Mouse (Mus musculus): ENCODE data around the gene Ift46.
"Not testable (repeated sequence)": the region's sequence is repeated elsewhere in the genome, so short reads cannot be mapped to it uniquely, and the experiment has no call there.

Ift46 gene

GRCm38 (mm10) chr9:44735886-44736285 lies 31.8 kb upstream of the Ift46 start:
- no peak for DNase-seq (ENCODE audit: low read depth)

GRCm38 (mm10) chr9:44736301-44736700 lies 31.4 kb upstream of the Ift46 start:
- DNase-seq (ENCODE audit: low read depth), result no peak

DNA sequence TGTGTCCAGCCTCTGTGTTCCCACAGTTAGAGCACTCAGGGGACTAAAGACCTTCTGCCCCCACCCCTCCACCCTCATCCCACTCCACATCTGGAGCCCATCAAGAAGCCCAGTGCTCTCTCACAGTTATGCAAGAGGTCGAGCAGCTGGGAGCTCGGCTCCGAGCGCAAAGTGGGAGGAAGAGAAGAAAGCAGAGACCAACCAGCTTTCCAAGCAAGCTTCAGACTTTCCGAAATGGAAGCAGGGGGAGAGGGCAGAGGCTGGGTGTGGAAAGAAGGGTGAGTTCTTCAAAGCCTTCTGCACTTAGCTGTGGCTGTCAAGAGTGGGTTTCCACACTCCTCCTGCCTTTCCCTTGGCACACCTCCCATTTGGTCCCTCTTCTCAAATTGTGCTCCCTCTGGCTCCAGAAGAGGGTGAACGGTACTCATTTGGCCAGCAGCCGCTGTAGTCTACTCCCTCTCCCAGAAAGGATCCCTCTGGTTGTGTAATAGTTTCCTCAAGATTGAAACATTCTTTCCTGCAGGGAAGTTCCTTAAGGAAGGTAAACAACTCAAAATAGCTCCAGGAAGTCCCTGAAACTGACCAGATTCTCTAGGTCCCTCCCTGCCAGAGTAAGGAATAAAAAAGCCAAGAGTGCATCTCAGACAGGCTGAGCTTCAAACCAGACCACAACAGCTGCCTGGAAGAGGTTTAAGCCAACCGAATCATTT lies 30.3 kb upstream of the Ift46 start:
- DNase-seq (ENCODE audit: low read depth), result peak; percentile 77

GRCm38 (mm10) chr9:44740663-44741192 lies 27.0 kb upstream of the Ift46 start:
- DNase-seq (ENCODE audit: low read depth), result no peak

- no peak for DNase-seq (ENCODE audit: low read depth)
Measured at GRCm38 (mm10) chr9:44745371-44745770, 22.3 kb upstream of the Ift46 start.

GRCm38 (mm10) chr9:44746666-44747065 lies 21.0 kb upstream of the Ift46 start:
- DNase-seq (ENCODE audit: low read depth), result no peak

DNA sequence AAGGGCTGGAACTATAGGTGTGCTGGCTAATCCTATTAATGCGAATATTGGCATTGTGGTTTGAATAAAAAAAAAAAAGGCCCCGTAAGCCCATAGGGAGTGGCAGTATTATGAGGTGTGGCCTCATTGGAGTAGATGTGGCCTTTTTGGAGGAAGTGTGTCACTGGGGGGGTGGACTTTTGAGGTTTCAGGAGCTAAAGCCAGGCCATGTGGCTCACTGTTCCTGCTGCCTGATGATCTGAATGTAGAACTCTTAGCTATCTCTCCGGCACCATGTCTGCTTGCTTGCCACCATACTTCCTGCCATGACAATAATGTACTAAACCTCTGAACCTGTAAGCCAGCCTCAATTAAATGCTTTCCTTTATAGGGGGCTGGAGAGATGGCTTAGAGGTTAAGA lies 20.4 kb upstream of the Ift46 start:
- no peak for DNase-seq (ENCODE audit: low read depth)

DNA sequence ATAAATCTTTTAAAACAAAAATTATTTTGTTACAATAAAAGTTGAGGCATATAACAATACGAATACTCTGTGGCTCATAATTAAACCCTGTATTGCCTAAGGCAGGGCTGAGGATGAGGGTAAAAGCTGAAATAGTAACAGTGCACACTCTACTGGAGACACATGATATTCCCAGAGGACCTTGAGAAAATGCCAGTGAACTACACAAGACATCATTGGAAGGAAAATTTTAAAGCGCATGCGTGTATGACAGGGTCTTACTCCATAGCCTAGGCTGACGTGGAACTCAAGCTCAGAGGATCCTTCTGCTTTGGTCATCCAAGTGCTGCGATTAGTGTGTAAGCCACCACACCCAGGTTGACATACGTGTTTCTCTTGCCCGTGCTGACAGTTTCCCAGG lies 19.2 kb upstream of the Ift46 start:
- peak; percentile 26 for DNase-seq (ENCODE audit: low read depth)

GRCm38 (mm10) chr9:44760873-44761272 lies 6.8 kb upstream of the Ift46 start:
- no peak for DNase-seq (ENCODE audit: low read depth)

DNA sequence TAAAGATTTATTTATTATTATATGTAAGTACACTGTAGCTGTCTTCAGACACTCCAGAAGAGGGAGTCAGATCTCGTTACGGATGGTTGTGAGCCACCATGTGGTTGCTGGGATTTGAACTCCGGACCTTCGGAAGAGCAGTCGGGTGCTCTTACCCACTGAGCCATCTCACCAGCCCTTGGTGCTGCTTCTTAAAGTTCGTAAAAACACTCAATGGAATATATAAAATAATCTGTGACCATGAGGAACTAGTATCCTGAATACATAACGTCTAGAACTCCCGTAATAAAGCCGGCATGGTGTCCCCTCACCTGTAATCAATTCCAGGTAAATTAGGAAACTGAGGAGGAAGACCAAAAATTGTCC lies 304 bp downstream of the Ift46 start:
- DNase-seq (ENCODE audit: low read depth), result not testable (repeated sequence)

DNA sequence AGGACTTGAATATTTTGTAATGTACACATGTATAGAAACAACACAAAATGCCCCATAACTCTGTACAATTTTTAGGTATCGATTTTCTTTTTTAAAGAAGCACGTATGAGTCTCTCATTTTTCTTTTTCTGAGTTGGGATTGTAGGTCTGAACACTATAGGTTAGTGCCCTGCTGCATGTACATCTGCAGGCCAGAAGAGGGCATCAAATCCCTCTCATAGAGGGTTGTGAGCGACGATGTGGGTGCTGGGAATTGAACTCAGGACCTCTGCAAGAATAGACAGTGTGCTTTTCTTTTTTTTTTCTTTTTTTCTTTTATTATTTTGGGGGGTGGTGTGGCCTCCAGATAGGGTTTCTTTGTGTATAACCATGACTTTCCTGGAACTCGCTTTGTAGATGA lies 3.7 kb downstream of the Ift46 start:
- no peak for DNase-seq (ENCODE audit: low read depth)

DNA sequence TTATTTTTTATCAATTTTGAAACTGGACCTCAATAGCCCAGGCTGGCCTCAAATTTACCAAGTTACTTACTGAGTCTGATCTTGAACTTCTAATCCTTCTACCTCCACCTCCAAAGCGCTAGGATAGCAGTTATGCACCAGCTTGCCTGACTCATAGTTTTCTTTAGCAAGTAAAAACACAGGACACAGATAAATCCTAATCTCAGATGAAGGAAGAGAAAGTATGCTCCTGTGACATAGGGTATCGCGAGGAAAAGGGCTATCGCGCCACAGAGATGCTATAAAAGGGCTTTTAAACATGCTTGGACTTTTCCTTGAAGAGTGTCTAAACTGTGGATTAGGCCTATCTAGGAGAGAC lies 4.7 kb downstream of the Ift46 start:
- no peak for DNase-seq (ENCODE audit: low read depth)

- peak; percentile 97 for DNase-seq (ENCODE audit: low read depth)
Measured at GRCm38 (mm10) chr9:44772750-44773651, 5.3 kb downstream of the Ift46 start.

- DNase-seq (ENCODE audit: low read depth), result peak; percentile 58
Measured at GRCm38 (mm10) chr9:44792842-44793241, 25.1 kb downstream of the Ift46 start.

GRCm38 (mm10) chr9:44798298-44798697 lies 30.6 kb downstream of the Ift46 start:
- no peak for DNase-seq (ENCODE audit: low read depth)

GRCm38 (mm10) chr9:44799102-44799957 lies 31.6 kb downstream of the Ift46 start, which contains the start of gene Tmem25:
TSS of gene Tmem25 (minus strand) at chr9:44799307.
- DNase-seq (ENCODE audit: low read depth), result no peak

DNA sequence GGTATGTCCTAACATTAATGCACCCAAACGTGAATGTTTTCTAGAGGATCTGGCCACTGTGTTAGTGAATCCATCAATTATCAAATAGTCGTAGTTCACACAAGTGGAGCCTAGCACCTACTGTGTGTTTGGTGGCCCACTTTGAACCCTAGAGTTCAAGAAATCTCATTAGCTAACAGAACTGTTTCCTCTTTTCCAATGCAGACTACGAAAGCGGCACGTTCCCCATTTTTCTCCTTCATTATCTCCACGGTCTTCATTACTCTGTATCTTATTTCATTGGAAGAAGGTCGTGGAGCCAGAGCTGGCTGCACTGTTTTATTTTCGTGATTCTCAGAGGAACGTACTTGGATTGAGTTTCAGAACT lies 32.2 kb downstream of the Ift46 start:
- DNase-seq (ENCODE audit: low read depth), result no peak

DNA sequence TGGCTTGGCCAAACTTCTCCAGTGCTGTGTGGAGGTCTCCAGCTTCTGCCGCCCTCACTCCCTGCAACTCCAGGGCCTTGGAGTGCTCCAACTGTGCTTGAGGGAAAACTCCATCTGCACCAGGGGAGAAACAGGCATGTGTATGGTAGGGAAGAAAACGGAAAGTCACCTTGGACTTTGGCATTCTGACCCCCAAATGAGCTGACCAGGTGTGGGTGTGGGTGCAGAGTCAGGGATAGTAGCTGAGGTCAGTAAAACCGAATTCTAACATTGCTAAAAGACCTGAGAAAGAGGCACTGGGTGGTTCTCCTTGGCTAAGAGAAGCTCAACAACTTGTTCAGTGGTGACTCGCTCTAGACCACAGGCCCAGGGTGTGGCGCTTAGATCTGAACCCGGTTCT lies 34.0 kb downstream of the Ift46 start:
- peak; percentile 46 for DNase-seq (ENCODE audit: low read depth)

DNA sequence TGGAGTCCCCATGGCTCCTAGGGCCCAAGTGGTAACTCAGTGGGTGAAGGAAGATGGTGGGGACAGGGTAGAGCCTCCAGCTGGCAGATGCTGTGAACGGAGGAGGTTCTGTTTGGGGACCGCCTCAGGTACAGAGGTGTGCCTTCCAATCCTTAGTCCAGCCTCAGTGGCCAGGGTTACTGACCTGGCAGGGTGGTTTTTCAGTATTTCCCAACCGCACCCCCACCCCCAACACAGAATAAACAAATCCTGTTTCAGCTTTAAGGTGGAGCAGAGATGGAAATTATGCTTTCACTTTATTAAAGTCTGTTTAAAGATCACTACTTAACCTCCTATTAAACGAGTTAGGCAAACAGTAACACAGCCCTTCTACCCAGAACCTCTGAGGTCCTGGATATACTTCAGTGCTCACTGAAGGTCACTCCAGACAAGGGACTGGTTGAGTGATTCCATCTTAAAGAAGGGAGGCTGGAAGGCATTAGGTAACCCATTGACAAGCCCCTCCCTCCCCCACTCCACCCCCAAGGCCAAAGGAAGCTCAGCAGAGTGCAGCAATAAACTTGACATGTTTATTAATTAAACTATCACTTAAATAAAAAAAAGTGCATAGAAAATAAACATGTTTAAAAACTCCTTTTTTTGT lies 35.2 kb downstream of the Ift46 start, which contains the start of gene Ttc36:
Ttc36 (minus strand) TSS at position 265 of the 643 bp plus-strand sequence.
- peak; percentile 11 for DNase-seq (ENCODE audit: low read depth)

DNA sequence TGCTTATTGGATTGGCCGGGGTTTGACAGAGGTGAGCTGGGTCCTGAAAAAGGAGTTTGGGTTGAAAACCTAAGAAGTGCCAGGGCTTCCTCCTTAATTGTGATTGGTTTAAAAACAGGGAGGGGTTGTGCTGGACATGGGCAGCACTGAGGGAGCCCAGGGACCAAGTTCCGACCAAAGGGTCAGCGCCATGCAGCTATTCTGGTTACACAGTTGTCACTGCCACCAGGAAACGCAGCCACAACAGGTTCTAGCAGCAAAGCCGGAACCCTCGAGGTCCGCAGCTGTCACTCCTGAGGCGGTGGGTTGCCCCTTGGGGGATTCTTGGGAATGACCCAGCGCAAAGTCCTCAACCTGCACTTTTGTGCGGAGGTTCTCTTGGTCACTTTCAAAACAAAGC lies 37.0 kb downstream of the Ift46 start:
- DNase-seq (ENCODE audit: low read depth), result no peak

DNA sequence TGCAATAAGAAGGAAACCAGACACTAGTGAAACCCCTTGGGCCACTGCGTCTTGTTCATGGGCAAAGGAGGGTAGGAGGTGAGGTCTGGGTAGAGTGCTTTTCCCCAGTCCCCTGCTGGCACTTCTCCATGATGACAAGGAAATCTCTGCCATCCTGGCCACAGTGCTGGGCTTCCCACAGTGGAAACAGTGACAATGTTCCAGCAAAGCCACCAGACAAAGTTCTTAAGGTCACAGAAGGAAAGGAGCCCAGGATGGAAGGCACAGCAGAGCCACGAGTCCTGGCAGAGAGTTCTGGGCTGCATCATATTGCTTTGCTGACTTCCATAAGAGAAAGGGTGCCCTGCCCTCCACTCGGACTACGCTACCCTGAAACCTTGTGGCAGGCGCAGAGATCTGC lies 37.8 kb downstream of the Ift46 start:
- no peak for DNase-seq (ENCODE audit: low read depth)

DNA sequence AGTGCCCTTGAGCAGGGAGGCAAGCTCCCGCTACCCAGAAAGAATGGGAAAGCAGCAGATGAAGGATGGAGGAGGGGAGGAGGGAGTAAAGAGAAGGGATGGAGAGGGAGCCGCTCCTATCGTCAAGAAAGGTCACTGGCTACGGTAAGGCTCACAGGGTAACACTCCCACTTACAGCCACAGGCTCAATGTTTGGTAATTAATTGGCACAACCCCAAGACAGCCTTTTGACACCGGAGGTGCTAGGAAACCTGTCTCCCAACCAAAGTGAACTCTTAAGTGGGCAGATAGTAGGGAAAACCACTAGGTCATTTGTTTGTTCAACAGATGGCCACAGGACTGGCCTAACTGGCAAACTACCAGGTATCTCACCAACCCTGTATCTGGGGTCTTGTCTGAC lies 39.4 kb downstream of the Ift46 start:
- DNase-seq (ENCODE audit: low read depth), result no peak

Data from NIH3T3 (cell line).